Mouse (Mus musculus) C2C12 (cell line): ENCODE data around the gene Mn1.

Experiments
- CTCF ChIP-seq: IDR thresholded peaks from one replicate; pipeline ENCODE4 v1.5.1; 2011; ENCODE audit not compliant: control insufficient read depth, insufficient read depth, insufficient read length
- MYOD1 ChIP-seq: IDR thresholded peaks from one replicate; pipeline ENCODE4 v1.6.1; 2011; ENCODE audit warnings: low read depth; ENCODE audit not compliant: control insufficient read depth, insufficient read length

DNA sequence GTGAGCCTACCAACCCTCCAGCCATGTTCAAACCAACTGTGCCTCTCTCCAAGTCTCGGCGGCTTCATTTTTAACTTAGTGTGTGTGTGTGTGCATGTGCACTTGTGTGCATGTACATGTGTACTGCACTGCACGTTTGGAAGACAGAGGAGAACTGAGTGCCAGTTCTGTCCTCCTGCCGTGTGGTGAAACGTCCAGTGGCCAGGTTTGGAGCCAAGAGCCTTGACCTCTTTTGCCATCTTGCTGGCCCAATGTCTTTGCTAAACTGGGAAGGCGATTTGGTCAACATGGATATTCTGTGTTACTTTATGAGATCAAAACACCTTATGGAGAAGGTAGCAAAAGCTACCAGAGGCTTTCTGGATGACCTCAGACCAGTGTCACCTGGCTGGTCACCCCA is 88.1 kb downstream of the Mn1 start:
- TF ChIP-seq MYOD1 (no peak), CTCF (no peak)
